Mouse (Mus musculus) right cerebral cortex, adult 2 months (tissue): ENCODE measurements around the gene Erbb2.

Experiments
- DNase-seq, 2 experiments: peaks; one replicate each; pipeline ENCODE4 v3.0.0; 2021 to 2022; ENCODE audit warnings: low spot score in 2 of 2

Gene Erbb2

DNA sequence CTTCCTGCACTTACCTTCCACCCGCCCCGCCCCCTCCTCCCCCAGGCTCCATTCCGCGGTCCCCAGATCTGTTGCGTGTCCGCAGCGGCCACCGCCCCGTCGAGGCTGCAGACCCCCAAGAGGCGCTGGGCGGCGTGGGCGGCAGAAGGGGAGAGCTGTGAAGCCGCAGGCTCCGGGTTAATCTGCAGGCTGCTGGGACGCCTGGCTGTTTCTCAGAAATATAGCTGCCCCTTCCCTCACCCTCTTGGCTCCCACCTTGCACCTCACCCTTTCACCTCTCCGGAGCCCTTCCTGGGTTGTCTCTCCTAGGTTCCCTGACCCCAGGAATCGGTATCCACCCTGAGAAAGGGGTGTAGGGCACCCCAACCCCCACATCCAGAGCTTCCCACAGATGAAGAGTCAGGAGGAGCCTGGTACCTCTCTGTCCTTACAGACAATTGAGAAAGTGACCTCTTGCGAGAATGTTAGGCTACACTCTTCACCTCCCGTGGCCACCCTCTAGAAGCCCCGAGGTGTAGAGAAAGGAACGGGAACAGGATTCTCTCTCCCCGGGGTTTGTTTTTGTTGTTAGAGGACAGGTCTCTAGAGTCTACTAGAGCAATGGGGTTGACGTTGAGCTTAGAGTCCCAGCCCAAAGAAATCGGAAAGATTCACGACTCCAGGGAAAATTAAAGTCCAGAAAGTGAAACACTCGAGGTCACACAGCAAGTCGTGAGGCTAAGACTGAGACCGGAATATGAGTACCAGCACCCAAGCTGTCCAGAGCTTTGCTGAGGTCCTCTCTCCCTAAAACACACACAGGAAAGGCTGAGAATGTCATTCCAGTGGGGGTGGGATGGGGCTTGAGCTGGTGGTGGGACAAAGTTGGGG, 46.1 kb downstream of the Erbb2 start:
- DNase-seq = no peak

DNA sequence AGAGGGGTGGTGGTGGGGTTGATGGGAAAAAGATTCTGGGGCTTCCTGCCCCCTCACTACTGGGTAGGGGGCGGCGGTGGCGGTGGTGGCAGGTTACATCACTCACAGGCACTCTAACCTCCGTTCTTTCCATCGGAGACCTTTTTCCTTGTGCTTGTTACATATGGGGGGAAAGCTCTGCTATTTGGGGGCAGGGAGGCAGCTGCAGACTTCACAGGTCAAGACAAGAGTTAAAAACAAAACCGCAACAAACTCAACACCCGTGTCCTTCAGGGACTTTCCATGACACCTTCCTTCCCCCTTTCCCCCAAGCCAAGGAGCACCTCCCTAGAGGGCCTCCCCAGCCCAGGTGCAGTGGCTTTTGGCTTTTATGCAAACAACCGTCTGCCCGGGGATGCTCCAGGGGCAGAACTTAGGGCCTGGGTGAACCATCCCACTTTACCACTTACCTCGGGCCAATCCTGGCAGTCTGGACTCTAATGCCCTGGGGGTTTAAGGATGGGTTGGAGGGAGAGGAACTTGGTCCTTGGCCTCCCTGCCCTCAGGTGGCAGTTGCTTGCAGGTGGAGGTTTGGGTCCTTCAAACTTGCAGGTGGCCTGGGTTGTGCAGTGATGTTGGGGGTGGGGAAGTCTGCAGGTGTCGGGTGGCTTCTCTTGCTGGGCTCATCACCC, 46.9 kb downstream of the Erbb2 start:
- DNase-seq = no peak

DNA sequence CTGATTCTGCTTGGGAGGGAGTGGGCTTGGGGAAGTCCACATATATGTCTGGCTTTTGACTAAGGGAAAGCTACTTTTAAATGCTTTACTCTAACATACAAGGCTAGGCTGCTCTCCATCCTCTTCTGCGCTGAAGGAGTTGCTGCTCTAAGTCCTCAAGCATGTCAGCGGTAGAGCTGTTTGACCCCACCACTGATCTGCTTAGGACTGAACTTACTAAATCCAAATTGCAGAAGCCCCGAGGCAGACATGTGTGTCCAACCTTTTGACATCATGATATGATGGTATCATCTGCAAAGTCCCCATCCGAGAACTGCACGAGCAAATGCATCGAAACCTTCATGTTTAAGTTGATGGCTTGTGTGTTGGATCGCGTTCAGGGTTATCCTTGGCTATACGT, 47.6 kb downstream of the Erbb2 start:
- DNase-seq = no peak

DNA sequence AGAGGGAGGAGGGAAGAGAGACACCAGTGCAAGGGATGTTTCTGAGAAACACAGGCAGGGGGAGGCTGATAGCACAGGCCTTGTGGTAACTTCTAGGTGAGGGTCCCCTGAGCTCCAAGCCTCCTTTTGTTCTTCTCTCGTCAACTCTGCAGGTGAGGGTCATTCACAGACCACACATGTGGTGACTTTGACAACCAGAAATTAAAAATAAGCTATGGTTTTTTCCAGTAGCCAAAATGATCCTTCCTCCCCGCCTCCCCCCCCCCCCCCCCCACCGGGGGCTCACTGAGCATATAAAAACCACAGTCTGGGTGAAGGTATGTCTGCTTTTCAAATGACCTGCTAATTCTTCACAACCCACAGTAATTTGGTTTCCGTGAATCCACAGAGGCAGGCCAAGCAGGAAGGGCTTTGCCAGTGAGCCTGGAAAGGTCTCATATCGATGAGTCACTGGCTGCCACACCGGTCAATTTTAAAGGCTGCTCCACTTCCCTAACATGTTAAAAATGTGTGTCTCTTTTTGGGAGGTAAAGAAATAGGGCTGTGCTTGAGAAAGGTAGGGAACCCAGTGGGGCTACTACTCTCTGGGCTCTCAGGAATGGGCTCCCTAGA, 48.9 kb downstream of the Erbb2 start:
- DNase-seq = no peak

DNA sequence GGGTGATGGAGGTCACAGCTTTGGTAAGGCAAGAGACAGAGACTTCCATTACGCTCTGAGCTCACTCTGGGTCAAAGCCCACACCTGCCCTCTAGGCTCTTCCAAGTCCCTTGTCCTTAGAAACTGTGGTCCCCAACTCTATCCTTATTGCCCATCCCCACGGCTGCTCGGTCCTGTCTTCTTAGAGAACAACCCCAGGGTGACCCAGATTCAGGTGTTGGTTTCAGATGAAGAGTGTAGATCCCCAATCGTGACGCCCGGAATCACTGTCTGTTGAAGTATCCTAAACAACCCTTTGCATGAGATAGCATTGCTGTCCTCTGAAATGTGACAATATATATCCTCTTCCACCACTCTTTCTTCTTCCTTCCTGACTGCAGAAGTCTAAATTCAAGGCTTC, 50.0 kb downstream of the Erbb2 start:
- no peak for DNase-seq

DNA sequence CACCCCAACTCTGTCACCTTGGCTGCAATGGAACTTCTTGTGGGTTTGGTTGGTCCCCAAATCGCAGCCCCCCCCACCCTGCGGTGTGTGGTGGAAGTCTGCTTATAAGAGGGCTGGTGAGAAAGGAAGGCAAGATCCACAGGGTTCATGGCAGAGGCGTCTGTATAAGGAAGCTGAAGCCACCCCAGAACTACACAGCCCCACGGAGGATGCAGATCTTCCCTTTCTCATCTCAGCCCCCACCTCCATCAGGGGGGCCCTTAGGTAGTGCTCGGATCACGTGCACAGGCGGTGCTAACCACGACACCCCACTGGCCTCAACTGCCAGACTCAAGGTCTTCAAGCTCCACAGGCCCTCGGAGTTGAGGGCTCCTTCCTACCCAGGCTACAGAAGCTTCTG, 51.6 kb downstream of the Erbb2 start:
- DNase-seq = no peak

DNA sequence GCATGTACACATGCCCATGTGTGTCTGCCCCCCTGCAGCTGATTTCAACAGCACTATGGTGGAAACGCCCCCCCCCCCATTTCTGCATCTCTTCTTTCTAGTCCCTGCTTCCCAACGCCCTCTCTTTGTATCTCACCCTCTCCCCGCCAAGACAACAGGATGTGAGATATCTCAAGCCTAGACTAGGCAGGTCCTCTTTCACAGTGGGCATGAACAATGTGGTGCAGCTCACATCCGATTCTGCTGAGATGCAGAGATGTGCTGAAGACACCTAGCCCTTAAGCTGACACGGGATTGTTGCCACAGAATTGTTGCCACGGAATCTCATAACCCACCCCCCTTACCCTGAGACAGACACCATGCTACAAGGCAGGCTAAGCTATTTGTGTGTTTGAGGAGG, 52.2 kb downstream of the Erbb2 start:
- DNase-seq = no peak

DNA sequence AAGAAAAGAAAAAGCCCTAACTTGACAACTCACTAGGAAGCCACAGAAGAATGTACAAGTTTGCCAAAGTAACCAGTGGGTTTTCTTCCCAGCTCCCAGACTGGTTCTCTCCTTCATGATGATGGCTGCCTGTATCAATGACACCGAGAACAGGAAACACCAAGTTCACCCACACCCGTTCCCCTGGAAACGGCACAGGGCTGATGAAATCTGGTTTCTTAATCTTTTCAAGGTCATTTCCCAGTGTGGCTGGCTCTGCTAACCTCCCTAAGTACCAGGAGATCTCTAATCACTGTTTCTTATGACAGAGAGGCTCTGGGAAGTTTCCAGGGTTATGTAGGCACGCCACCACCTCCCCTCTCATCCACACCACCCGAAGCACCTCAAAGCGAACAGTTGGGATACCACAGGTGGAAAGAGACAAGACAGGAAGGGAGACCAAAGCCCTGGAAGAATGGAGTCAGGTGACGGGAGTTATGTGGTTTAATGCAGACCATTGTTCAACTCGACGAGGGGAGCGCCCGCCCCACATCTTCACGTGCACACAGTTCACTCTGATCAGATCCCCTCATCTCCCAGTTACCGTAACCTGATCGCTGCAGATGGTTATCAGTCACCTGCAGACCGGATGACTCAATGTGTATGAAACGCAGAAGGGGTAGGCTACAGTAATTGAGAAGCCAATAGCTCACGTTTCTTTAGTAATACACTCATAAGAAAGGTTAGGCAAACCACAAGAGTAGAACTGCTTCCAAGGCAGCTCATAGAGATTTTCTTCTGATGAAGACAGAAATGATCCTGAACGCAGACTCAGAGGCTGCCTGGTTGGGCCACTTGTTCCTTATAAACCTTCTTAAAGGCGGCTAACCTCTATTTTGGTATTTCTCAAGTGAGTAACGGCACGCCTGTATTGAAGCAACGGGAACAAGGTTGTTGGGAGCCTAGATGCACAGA, 57.8 kb downstream of the Erbb2 start:
- DNase-seq = no peak

DNA sequence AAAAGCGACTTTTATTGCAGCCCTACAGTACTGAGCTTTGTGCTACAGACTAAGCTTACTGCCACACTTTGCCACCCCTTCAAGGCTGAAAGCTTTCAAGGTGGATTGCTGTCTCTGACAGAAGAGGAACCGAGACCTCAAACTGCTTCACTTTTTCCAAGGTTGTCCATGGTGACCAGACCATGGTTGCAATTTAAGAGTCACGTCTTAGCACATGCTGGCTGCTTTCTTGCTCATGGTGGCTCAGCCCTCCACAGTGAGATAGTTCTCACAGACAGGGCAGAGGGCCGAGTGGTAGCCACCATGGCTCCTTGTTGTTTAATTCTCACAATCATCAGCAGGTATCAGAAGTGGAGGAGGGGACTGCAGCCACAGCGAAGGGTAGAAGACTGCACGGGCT, 58.5 kb downstream of the Erbb2 start:
- no peak for DNase-seq

DNA sequence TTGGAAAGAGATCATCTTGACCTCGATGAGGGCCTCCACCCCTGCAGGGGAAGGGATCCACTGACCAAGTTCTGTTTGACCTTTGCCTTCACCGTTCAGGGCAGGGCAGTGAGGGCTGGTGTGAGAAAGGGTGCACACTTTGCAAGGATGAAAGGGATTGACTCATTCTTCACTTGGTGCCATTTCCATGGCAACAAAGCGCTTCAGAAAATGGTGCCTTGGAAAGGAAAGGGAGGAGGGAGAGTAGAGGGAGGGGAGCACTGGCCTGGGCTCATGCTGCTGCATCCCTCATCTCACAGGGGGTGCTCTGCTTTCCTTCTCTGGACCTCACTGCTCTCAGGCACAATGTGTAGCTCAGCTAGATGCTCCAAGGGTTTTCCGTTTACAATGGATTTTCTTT, 60.4 kb downstream of the Erbb2 start:
- no peak for DNase-seq

DNA sequence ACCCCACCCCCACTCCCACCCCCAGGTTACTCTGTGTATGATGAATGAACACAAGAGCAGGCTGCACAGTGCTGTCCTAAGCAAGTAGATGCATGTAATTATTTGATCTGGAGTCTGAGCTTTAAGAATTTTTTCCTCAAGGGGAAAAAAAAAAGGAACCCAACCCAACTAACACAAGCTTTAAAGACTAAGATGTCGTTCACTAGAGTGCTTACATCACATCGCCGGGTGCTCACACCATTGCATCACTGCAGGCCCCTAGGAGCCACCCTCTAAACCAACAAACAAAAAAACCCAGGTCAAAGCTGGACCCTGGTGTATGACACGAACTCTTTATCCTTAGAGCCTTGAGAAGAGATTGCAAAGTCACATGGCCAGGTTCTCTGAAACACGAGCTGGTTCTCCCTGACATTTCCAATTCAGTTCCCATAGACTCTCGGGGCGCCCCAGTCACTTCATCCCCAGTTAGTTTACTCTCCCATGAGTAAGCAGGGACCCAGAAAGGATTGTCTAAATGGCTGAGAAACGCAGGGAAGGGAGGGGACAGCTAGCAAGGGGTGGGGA, 61.7 kb downstream of the Erbb2 start:
- no peak for DNase-seq

DNA sequence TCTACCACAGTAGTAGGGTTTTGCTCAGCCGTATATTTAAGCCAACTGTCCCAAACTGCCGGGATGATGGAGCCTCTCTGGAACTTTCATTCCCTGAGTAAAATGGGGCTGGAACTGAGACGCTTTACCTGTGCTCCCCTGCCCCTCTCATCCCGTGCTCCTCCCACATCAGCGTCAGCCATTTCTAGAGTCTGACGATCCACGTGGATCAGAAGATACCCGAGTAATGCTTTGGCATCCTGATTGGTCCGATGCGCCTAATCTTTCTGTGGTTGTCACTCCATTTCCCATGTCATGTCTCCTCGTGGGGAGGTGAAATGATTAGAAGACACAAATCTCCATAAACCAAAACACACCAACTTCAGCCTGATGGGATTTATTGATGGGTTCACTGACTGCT, 62.7 kb downstream of the Erbb2 start:
- DNase-seq = no peak

DNA sequence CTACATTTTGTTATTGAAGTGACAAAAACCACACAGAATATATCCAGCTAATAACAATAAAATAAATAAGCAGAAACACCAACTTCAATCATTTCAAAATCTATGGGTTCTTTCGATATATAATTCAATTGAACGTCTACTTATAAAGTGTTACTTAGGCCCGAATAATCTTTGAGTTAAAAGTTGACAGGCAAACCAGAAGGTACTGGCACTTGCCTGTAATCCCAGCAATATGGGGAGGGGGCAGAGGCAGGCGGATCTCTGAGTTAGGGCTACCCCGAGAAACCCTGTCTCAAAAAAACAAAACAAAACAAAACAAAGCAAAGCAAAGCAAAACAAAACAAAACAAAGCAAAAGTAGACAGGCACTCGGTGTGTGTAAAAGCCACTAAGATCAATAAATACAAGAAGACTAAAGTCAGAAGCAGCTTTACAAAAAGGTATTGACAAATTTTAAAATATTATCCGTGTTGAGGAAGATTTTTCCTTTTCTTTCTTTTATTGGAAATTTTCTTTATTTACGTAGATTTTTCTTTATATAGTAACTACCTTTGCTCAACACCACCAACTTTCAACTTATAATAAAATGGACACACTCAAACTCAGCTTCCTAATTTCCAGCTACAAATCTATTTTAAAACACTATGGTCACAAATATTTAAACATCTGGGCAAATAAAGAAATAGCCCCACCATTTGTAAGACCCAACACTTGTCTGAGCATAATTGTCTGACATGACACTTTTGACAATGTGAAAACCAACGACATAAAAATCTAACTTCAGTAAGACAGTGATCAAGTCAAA, 63.6 kb downstream of the Erbb2 start:
- no peak for DNase-seq

DNA sequence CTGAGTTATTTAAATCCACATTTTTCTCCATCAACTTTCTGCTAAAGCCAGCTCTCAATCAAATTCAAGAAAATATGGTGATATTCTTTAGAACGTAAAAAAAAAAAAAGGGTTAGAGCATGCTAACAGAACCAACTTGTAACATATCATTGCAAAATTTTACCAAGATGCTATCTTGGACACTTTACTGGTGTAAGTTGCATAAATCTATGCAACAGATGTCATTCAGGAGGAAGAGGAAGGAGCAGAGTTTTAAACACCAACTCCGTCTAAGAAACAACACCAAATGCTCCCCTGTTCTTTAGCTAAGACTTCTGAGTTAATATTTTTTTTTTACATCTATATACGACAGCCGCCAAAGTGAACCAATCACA, 64.2 kb downstream of the Erbb2 start:
- DNase-seq = no peak

DNA sequence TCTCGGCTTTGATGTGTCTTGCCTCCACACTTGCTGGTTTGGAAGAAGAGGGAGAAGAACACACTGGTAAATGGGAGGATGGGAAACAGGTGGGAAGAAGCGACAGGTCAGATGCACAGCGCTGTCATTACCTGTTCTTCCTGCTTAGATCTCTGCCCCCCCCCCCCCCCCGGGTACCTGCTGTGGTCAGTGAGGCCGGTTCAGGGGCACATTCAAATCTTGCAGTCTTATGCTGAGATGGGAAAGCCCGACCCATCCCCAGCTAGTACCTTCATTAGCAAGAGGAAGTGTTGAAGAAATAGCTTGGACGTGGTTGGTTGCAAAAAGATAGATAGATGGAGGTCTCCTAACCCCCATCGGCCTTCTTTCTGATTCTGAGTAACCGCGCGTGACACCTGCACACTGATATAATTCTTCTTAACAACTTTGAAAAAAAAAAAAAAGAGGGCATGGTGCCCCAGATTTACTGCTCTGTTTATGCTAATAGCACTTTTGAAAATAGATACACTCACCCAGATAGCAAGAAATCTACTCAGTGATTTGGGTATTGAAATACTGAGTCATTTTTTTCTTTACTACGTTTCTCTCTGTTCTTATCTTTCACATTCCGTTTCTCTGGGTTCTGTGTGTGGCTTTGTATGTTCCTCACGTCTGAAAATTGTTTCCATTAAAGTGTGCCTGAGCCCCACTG, 64.9 kb downstream of the Erbb2 start:
- DNase-seq = no peak

DNA sequence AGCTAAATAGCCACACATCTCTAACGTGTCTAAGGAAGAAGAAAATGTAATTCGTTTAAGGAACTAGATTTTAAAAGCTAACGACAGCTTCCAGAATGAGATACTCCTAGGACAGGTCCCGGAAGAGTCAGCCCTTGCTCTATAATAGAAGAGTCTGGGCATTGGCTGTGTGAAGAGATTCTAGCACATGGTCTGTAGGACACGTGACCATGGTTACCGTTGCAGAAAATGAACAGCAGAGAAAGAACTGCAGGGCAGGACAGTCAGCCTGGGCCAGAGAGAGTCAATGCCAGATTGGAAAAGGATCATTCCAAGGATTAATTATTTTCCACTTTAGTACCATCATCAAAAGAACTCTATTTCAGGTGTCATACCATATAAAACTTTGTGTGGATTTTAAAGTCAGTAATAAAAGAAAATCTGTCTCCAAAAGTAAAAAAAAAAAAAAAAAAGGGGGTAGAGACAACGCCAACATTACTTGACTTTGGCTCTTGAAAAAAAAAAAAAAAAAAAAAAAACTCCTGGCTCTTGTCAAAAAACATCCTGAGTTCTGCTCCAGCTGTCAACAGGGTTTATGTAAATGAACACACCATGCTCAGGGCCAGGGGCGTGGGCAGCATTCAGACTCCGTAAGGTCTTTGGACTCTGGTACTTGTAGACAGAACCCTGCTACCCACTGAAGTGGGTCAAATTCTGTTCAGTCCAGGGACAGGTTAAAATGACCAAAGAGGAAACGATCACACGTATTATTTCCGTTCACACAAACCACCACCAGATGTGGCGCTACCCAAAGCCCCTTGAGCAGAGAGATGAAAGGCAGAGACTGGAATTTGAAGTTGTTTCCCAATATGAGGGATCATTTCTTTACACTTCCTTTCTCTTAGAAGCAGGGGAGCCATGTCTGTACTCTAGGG, 67.0 kb downstream of the Erbb2 start:
- no peak for DNase-seq

DNA sequence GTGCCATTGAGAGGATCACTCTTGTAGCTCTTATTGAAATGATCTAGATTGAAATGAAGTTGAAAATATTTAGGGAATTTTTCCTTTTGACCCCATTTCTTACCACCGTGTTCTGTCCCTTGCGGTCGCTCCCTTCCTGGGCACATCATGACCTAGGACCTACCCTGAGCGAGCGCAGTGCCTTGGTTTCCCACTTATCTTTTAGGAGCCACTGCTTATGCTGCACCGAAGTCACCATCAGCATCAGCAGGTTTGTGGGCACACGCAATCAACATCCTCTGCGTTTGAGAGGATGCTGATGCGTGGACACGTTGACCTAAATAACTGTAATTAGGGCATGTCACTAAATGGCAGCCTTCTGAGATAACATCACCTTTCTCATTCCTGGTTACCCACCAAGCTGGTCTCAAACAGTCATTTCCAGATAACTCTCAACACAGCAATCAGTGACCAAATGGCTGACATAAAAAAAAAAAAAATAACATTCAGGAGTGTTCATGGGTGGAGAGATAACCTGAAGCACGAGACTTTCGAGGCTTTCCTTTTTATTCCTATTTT, 67.7 kb downstream of the Erbb2 start:
- no peak for DNase-seq

DNA sequence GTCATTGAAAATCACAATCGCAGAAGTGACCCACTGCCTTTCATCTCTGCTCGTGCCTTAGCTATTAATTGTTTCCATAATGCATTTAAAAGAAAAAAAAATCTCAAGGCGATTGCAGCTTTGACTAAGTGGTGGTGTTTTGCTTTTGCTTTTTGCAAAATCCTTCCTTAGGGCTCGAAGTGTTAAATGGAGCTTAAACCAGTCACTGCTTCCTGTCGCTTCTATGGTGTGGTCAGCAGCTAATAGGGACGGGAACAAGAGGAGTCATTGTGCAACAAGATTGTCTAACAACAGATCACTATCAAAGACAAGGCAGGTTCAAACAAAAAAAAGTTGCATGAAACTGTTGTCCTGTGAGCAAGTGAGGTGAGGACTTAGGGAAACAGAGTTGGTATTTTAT, 69.0 kb downstream of the Erbb2 start:
- no peak for DNase-seq

DNA sequence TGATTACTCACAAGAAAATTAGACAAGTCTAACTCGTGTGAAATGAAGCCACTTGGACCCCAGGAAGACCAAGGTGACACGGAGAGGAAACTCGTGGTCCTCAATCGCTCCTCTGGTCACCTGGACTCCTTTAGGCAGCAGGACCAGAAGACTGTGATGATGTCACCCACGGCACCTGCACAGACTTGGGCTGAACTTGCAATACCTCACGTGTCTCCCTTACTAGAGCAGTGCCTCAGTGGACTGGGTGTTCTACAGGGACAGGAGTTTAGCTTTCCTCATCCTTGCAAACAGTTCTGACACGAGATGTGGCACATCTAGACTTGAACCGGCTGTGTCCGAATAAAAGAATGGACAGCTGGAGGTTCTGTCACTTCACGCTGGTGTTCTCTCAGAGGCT, 69.8 kb downstream of the Erbb2 start:
- DNase-seq = no peak
